Mouse (Mus musculus): ENCODE results near the gene Mrpl23. TPM values are rescaled to one million over a fixed set of nuclear protein-coding genes. Genes with fewer than 3 reads are reported as not detected.

Gene Mrpl23
- polyA plus RNA-seq, 1 experiment from 2014 or later: 23.5 TPM

DNA sequence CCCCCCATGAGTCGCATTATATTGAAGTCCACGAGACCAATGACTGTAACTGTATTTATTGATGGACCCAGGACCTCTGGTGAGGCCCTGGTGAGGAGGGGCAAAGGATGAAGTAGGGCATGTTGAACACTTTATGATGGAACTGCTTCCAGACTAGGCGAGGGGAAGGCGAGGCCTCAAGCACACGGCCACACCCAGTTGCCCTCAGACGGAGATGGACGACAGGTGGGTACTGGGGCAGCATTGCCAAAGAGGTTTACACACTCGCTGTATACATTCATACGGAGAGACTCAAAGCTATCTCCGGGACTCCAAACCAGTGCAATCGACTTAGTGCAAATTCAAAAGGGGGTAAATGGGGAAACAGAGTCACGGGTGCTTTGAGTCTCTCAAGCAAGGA is 43.0 kb downstream of the Mrpl23 start:
- Histone ChIP-seq H3K9me3 (ENCODE audit: control insufficient read depth, low read length) (0 out of 2 replicates have a peak, but pooled peaks cover 4% of the 10 kb centered on the region), H3K4me2 (ENCODE audit: low read length) (peak overlapping the region; percentile 58), H3K27me3 (ENCODE audit: control insufficient read depth, insufficient read depth, low read length) (no peaks in the 10 kb centered on the region), H3K27ac (replicated peaks in 1 of 2; ENCODE audit: control insufficient read depth in 1 of 2, insufficient read depth in 1 of 2, low read depth in 2 of 2, low read length in 2 of 2) (peak overlapping the region; percentile 91 to 93), H3K4me3 (ENCODE audit: control insufficient read depth in 1 of 2, insufficient read depth in 1 of 2, low read depth in 1 of 2, low read length in 2 of 2) (peak overlapping the region; percentile 51 to 54), H3K36me3 (ENCODE audit: control insufficient read depth, insufficient read depth, low read length) (peaks cover 9% of the 10 kb centered on the region; the same call in 1 of the 2 replicates), H3K4me1 (ENCODE audit: control insufficient read depth in 2 of 2, insufficient read depth in 2 of 2, low read length in 2 of 2) (peaks cover 54 to 66% of the 10 kb centered on the region in 2 experiments), H3K9ac (ENCODE audit: low read length) (peak overlapping the region; percentile 81)
- 62% methylated on average over 12 of the region's 12 CpGs for WGBS
- ATAC-seq (ENCODE audit: insufficient number of reproducible peaks, insufficient read depth, low FRiP score, low read depth): no peak

DNA sequence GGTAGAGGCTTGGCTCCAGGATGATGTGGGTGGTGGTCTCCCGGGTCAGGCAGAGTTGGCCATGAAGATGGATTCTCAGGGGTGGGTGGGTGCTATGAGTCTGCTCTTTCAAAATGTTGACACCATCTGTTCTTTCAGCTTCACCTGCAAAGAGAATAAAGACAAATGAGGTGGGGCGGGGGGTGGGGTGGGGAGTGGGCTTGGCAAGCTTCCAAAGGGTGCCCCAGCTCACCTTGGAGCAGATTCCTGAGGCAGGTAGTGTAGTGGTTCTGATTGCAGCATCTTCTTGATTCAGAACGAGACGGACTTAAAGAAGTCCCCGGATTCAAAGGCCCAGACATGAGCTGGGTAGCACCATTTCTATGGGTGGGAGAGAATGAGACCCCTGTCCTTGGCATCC is 43.5 kb downstream of the Mrpl23 start:
- WGBS: 68% methylated on average over 5 of the region's 5 CpGs
- Histone ChIP-seq H3K27me3 (ENCODE audit: control insufficient read depth, insufficient read depth, low read length) (no peaks in the 10 kb centered on the region), H3K9me3 (ENCODE audit: control insufficient read depth, low read length) (peaks cover 9% of the 10 kb centered on the region; the same call in 1 of the 2 replicates), H3K27ac (replicated peaks in 1 of 2; ENCODE audit: control insufficient read depth in 1 of 2, insufficient read depth in 1 of 2, low read depth in 2 of 2, low read length in 2 of 2) (peak overlapping the region; percentile 91 to 93), H3K4me1 (ENCODE audit: control insufficient read depth in 2 of 2, insufficient read depth in 2 of 2, low read length in 2 of 2) (peaks cover 50 to 62% of the 10 kb centered on the region in 2 experiments), H3K4me2 (ENCODE audit: low read length) (peak overlapping the region; percentile 58), H3K36me3 (ENCODE audit: control insufficient read depth, insufficient read depth, low read length) (peaks cover 9% of the 10 kb centered on the region; the same call in 1 of the 2 replicates), H3K9ac (ENCODE audit: low read length) (peak overlapping the region; percentile 81), H3K4me3 (ENCODE audit: control insufficient read depth in 1 of 2, insufficient read depth in 1 of 2, low read depth in 1 of 2, low read length in 2 of 2) (peak overlapping the region; percentile 51 to 54)
- ATAC-seq (ENCODE audit: insufficient number of reproducible peaks, insufficient read depth, low FRiP score, low read depth): no peak

DNA sequence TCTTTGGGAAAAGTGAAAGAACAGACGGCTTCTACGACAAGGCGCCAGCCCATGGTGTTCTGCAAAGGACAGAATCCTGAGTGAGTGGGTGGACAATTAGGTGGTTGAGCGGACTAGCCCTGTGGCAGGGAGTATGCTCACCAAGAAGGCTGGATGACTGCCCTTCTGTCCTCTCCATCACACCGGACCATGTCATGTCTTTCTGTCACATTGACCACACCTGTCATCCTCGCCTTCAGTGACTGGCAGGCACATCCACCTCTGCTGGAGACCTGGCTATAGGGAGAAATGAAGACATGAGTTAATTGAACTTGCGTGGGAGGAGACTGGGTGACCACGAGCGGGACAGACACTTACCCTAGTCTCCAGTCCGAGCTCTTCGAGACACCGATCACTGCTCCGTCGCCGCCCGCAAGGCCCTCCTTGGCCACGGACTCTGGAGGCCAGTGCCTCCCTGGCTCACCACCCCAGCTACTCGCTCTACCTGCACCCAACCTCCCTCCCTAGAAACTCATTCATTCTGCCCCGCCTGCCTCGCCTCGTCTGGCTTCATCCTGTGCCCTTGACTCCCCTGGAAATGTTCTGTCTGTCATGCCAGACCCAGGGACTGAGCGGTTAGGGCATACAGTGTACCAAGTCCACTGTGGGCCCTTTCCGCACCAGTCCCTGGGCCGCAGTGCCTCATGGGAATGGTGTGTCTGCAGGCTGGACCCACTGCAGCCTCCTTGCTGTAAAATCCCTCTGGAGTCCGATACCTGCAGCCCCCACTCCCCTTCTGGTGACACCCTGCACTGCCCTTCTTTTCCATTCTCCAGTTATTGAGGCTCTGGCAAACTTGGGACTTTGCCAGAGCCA is 44.2 kb downstream of the Mrpl23 start:
- Histone ChIP-seq H3K4me1 (ENCODE audit: control insufficient read depth in 2 of 2, insufficient read depth in 2 of 2, low read length in 2 of 2) (peaks cover 43 to 54% of the 10 kb centered on the region in 2 experiments), H3K4me2 (ENCODE audit: low read length) (peak overlapping the region; percentile 58)
- ATAC-seq (ENCODE audit: insufficient number of reproducible peaks, insufficient read depth, low FRiP score, low read depth): no peak

DNA sequence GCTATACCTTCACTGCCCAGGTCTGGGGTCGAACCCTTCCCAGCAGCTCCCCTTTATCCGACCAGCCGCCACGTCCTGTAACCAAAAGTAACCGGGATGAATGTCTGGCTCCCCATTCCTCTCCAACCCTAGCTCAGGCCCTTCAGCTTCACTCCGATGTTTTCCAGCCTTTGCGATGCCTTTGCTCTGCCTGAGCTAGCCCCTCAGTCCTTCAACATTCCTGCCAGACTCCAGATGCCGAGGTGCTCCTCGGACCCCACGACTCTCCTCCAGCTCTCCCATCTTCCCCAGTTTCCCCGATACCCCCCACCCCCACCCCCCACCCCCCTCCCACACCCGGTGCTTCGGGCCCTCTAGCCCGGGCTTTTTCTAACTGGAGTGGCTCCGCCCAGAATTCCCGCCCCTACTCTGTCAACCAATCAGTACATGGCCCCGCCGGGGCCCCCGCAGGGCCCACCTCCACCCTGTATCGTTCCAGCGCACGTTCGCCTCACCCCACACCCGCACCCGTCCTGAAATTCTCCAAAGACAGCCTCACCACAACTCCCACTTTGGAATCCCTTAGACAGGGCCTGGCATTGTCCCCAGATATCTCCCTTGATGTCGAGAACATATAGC is 45.4 kb downstream of the Mrpl23 start:
- ATAC-seq (ENCODE audit: insufficient number of reproducible peaks, insufficient read depth, low FRiP score, low read depth): peak; percentile 76
- H3K4me3 ChIP-seq (ENCODE audit: control insufficient read depth in 1 of 2, insufficient read depth in 1 of 2, low read depth in 1 of 2, low read length in 2 of 2): peak overlapping the region; percentile 51 to 54
- H3K36me3 ChIP-seq (ENCODE audit: control insufficient read depth, insufficient read depth, low read length): peaks cover 9% of the 10 kb centered on the region; the same call in 1 of the 2 replicates
- peak overlapping the region; percentile 91 to 93 for H3K27ac ChIP-seq (replicated peaks in 1 of 2; ENCODE audit: control insufficient read depth in 1 of 2, insufficient read depth in 1 of 2, low read depth in 2 of 2, low read length in 2 of 2)
- no peaks in the 10 kb centered on the region for H3K27me3 ChIP-seq (ENCODE audit: control insufficient read depth, insufficient read depth, low read length)
- H3K9ac ChIP-seq (ENCODE audit: low read length): peak overlapping the region; percentile 81
- peaks cover 31 to 42% of the 10 kb centered on the region in 2 experiments for H3K4me1 ChIP-seq (ENCODE audit: control insufficient read depth in 2 of 2, insufficient read depth in 2 of 2, low read length in 2 of 2)
- 44% methylated on average over 26 of the region's 26 CpGs for WGBS
- H3K9me3 ChIP-seq (ENCODE audit: control insufficient read depth, low read length): peaks cover 16% of the 10 kb centered on the region; the same call in 1 of the 2 replicates
- H3K4me2 ChIP-seq (ENCODE audit: low read length): peak overlapping the region; percentile 58

More for the DNA sequence above, 44.2 kb downstream of the Mrpl23 start:
- peaks cover 9% of the 10 kb centered on the region; the same call in 1 of the 2 replicates for H3K36me3 ChIP-seq (ENCODE audit: control insufficient read depth, insufficient read depth, low read length)
- WGBS: 66% methylated on average over 25 of the region's 25 CpGs
- peak overlapping the region; percentile 51 to 54 for H3K4me3 ChIP-seq (ENCODE audit: control insufficient read depth in 1 of 2, insufficient read depth in 1 of 2, low read depth in 1 of 2, low read length in 2 of 2)
- H3K27ac ChIP-seq (replicated peaks in 1 of 2; ENCODE audit: control insufficient read depth in 1 of 2, insufficient read depth in 1 of 2, low read depth in 2 of 2, low read length in 2 of 2): peak overlapping the region; percentile 91 to 93
- no peaks in the 10 kb centered on the region for H3K27me3 ChIP-seq (ENCODE audit: control insufficient read depth, insufficient read depth, low read length)
- H3K9me3 ChIP-seq (ENCODE audit: control insufficient read depth, low read length): peaks cover 16% of the 10 kb centered on the region; the same call in 1 of the 2 replicates
- H3K9ac ChIP-seq (ENCODE audit: low read length): peak overlapping the region; percentile 81

DNA sequence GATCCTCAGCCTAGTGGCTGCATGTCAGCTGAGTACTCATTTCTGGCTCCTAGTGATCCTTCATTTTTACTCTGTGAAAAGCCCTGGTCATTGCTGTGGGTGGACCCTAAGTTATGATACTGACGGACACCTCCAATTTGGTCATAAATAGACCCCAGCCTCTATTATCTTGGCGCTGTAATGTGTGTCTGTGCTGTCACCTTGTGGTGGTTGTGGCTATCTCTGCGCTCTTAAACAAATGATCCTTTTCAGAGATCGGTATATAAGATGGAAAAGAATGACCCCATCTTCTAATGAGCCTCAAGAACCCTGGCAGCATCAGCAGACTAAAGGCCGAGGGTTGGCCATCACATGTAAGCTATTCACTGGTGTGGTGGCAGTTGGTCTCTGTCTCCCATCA is 46.6 kb downstream of the Mrpl23 start:
- Histone ChIP-seq H3K4me2 (ENCODE audit: low read length) (peak overlapping the region; percentile 58), H3K9ac (ENCODE audit: low read length) (peak overlapping the region; percentile 59; the same call in 1 of the 2 replicates)
- 58% methylated on average over 5 of the region's 5 CpGs for WGBS

DNA sequence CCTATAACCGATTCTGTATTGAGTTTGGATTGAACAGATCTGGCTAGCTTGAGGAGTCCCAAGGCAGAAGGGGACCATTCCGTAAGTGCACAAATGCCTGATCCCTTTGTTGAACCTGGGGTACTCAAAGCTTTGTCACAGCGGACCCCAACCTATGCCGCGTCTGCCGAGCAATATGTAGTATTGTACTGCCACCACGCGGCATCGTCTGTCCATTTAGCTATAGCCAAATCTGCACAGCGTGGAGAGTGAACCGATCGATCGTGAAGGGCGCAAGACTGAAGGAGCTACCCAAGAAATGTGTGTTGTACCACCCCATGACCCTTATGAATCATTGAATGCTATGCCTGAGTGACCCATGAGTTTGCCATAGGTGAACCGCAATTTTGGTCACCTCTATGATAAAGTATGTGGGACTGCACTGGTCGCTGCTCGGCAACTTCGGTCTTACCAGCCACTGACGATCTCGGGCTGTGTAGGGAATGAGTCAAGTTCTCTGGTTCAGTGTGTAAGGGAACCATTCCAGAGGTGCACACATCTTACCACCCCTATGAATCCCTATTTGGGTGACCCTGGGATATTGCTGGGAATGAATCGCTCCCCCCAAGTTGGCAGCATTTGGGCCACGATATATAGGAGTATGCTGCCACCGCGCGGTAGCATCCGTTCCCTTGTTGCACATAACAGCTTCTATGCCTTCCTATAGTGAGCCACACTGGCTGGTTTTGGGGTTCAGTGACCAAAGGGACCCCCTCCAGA is 47.8 kb downstream of the Mrpl23 start:
- H3K9ac ChIP-seq (ENCODE audit: low read length): peak overlapping the region; percentile 54
- no peak for ATAC-seq (ENCODE audit: insufficient number of reproducible peaks, insufficient read depth, low FRiP score, low read depth)
- 52% methylated on average over 26 of the region's 26 CpGs for WGBS

More for the DNA sequence above, 46.6 kb downstream of the Mrpl23 start:
- H3K4me1 ChIP-seq (ENCODE audit: control insufficient read depth in 2 of 2, insufficient read depth in 2 of 2, low read length in 2 of 2): peaks cover 19 to 31% of the 10 kb centered on the region in 2 experiments
- H3K9me3 ChIP-seq (ENCODE audit: control insufficient read depth, low read length): peaks cover 16% of the 10 kb centered on the region; the same call in 1 of the 2 replicates
- H3K36me3 ChIP-seq (ENCODE audit: control insufficient read depth, insufficient read depth, low read length): peaks cover 9% of the 10 kb centered on the region; the same call in 1 of the 2 replicates
- H3K27me3 ChIP-seq (ENCODE audit: control insufficient read depth, insufficient read depth, low read length): no peaks in the 10 kb centered on the region
- peak overlapping the region; percentile 87 to 93 for H3K27ac ChIP-seq (replicated peaks in 1 of 2; ENCODE audit: control insufficient read depth in 1 of 2, insufficient read depth in 1 of 2, low read depth in 2 of 2, low read length in 2 of 2)
- no peak for ATAC-seq (ENCODE audit: insufficient number of reproducible peaks, insufficient read depth, low FRiP score, low read depth)
- no peak overlapping the region for H3K4me3 ChIP-seq (ENCODE audit: control insufficient read depth in 1 of 2, insufficient read depth in 1 of 2, low read depth in 1 of 2, low read length in 2 of 2)

DNA sequence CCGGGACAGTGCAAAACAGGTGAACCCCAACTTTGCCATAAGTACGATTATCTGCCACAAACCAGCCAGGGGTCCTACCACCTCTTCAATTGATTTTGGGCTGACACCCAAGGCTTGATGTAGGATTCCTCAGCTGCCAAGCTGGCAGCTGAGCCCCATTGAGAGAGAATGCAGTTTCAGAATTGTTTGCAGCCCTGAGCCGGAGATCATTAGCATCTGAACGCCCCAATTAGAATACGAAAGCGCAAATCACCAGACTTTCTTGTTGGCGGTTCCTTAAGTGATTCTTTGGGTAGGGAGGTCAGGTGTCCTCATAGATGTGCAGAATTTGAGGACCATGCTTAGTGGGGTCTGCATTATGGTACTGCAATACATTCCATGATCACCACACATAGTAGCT is 48.7 kb downstream of the Mrpl23 start:
- H3K27me3 ChIP-seq (ENCODE audit: control insufficient read depth, insufficient read depth, low read length): no peaks in the 10 kb centered on the region
- no peak for ATAC-seq (ENCODE audit: insufficient number of reproducible peaks, insufficient read depth, low FRiP score, low read depth)
- H3K9ac ChIP-seq (ENCODE audit: low read length): no peak overlapping the region
- H3K4me2 ChIP-seq (ENCODE audit: low read length): peak overlapping the region; percentile 56
- H3K9me3 ChIP-seq (ENCODE audit: control insufficient read depth, low read length): peaks cover 16% of the 10 kb centered on the region; the same call in 1 of the 2 replicates
- H3K36me3 ChIP-seq (ENCODE audit: control insufficient read depth, insufficient read depth, low read length): 0 out of 2 replicates have a peak, but pooled peaks cover 6% of the 10 kb centered on the region
- 67% methylated on average over 7 of the region's 7 CpGs for WGBS
- no peak overlapping the region for H3K4me3 ChIP-seq (ENCODE audit: control insufficient read depth in 1 of 2, insufficient read depth in 1 of 2, low read depth in 1 of 2, low read length in 2 of 2)
- H3K4me1 ChIP-seq (ENCODE audit: control insufficient read depth in 2 of 2, insufficient read depth in 2 of 2, low read length in 2 of 2): peaks cover 9 to 14% of the 10 kb centered on the region in 2 experiments
- H3K27ac ChIP-seq (replicated peaks in 1 of 2; ENCODE audit: control insufficient read depth in 1 of 2, insufficient read depth in 1 of 2, low read depth in 2 of 2, low read length in 2 of 2): no peak overlapping the region

More for the DNA sequence above, 47.8 kb downstream of the Mrpl23 start:
- peak overlapping the region; percentile 30 to 34 for H3K4me3 ChIP-seq (ENCODE audit: control insufficient read depth in 1 of 2, insufficient read depth in 1 of 2, low read depth in 1 of 2, low read length in 2 of 2)
- H3K27ac ChIP-seq (replicated peaks in 1 of 2; ENCODE audit: control insufficient read depth in 1 of 2, insufficient read depth in 1 of 2, low read depth in 2 of 2, low read length in 2 of 2): no peak overlapping the region
- H3K4me1 ChIP-seq (ENCODE audit: control insufficient read depth in 2 of 2, insufficient read depth in 2 of 2, low read length in 2 of 2): peaks cover 9 to 19% of the 10 kb centered on the region in 2 experiments
- peaks cover 16% of the 10 kb centered on the region; the same call in 1 of the 2 replicates for H3K9me3 ChIP-seq (ENCODE audit: control insufficient read depth, low read length)
- peak overlapping the region; percentile 76 for H3K4me2 ChIP-seq (ENCODE audit: low read length)
- no peaks in the 10 kb centered on the region for H3K27me3 ChIP-seq (ENCODE audit: control insufficient read depth, insufficient read depth, low read length)
- H3K36me3 ChIP-seq (ENCODE audit: control insufficient read depth, insufficient read depth, low read length): peaks cover 9% of the 10 kb centered on the region; the same call in 1 of the 2 replicates

All from heart, embryonic 14.5 days (tissue).